Mouse (Mus musculus) right cerebral cortex, adult 18-20 months (tissue): ENCODE data around the gene Ctdsp2.
A peak's percentile ranks its signal among the peaks of the same experiment; 100 is the strongest.

Source experiments
- DNase-seq: peaks from one replicate; pipeline ENCODE4 v3.0.0; 2022; ENCODE audit warnings: mixed read lengths

Gene Ctdsp2

DNA sequence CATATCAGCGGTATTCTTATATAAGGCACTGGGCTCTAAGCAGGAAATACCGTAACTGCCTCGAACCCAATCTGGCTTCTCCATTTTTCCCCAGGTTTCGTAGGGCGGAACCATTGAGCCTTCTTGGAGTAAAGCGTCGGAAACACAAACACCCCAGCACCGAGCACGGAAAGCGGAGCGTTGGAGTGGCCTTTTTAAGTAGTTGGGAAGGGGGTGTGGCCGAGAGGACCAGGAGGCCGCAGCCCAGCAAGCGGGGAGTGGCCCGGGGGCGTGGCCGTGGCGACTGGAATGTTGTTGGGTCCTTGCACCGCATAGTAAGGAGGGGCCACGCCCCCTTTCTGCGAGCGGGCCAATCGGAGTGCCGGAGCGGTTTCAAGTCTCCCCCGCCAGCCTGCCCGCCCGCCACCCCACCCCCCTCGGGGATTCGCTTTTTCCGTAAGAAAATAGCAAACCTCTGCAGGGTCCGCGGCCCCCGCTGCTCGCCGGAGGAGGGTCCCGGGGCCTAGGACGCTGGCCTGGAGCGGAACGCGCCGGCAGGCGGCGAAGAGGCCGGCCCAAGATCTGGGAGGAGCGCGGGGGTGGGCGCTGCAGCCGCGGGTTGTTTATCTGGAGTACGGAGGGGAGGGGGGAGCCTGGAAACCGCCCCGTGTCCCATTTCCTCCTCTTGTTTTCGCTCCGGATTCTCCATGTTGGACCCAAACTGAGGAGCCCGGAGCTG lies at the start of gene Ctdsp2:
Ctdsp2 (plus strand) TSS at position 441 of the 718 bp plus-strand sequence.
- peak; percentile 100 for DNase-seq

DNA sequence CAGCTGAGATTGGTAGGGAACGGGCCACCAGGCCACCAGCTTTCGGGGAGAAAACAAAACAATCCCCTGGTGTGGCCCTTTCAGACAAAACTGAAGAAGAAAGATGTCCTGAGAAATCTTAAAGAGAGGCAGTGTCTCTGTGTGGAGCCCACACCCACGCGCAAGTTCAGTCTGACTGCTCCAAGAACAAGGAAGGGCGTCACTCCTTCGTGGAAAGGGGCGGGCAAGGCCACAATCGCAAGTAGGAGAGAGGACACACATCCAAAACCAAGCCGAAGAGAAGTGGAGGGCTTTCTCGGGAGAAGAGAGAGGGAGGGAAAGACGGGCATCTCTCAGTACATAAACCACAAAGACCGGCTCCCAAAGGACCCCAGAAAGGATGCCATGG lies 49.7 kb upstream of the Ctdsp2 start:
- peak; percentile 69 for DNase-seq

DNA sequence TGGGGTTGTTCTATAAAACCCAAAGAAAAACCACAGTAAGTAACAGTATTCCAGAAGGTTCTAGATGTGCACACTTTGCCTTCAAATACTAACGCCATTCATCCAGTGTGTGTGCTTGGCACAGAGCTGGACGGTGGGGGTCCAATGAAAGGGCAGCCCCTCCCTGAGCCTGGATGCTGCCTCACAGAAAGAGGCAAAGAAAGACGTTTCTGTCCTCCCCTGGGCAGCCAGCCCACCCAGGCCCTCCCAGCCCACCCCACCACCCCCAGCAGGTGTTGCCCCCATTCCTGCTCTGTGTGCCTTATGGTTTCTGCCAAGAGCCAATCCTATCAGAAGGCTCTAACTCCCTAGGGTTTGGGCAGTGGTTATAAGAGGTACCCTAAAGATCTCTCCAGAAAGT lies 49.0 kb upstream of the Ctdsp2 start:
- DNase-seq = no peak

DNA sequence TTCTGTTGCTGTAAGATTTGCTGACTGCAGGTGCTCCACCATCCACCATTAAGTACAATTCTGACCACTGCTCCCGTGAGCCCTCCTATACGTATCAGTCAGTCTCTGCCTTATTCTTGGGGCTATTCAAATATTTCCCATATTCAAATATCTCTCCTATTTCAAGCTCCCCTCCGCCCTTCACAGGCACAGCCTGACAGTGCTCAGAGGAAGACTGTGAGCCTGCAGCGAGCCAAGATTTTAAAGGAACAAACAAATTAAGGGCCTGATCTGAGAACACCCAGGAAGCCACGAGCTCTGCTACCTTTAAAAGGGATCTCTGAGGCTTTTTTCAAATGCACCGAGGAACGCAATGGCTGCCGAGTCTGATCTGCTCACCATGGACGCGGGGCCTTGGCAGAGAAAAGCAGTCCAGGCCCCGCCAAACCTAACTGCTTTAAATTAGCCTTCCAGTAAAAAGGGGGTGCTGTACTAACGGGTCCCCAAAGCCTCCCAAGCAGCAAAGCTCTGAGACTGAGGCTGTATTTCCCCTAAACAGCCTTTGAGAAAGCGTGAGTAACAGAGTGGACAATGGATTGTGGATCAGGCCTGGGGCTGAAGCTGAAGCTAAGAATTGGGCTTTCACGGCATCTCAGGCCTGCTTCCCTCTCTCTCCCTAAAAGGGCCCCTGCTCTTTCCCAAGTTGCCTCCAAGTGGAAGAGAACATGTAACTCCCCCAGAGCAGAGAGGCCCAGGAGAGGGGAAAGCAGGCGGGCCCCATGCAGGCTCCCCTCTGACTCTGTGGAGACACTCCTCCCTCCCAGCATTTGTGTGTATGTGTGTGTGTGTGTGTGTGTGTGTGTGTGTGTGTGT lies 48.0 kb upstream of the Ctdsp2 start:
- DNase-seq = no peak

DNA sequence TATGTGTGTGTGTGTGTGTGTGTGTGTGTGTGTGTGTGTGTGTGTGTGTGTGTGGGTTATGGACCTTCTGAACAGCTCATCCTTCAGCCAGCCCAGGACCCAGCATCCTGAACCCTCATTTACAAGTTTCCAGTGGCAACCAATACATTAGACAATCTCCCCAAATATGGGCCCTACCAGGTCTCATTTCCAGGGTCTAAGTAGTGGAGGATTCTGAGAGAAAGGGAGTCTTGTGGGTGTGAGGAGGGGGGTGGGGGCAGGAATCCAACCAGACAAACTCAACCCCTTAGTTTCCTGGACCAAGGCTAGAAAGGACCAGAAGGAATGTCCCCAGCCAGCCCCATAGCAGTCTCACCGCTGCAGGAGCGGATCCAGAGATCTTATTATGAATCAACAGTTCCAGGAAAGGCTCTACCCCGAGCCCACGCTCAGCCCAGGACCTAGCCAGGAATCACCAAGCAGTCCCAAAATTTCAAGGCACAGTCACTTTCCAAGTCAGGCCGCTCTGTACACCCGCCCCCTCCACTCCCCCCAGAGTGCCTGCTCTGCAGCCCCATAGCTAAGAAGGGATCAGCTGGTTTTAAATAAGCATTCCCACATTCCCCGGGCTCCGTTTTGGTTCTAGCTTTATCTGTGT lies 47.3 kb upstream of the Ctdsp2 start:
- peak; percentile 76 for DNase-seq

DNA sequence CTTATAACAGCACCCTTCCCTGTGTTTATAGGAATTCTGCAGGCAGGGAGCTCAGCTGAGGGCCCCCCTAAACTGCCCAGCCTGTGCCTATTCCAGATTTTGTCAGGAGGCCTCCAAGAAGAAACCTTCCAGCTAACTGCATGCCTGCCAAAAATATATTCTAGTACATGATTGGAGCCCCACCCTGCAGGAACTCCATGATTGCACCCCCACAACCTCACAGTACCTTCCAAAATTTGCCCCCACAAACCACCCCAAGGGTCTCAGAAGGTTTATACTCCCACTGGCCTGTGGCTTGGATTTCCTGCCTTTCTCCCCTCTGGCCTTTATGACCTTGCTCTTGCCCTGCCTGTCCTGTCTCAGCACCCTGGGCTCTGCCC lies 46.8 kb upstream of the Ctdsp2 start:
- DNase-seq = no peak

DNA sequence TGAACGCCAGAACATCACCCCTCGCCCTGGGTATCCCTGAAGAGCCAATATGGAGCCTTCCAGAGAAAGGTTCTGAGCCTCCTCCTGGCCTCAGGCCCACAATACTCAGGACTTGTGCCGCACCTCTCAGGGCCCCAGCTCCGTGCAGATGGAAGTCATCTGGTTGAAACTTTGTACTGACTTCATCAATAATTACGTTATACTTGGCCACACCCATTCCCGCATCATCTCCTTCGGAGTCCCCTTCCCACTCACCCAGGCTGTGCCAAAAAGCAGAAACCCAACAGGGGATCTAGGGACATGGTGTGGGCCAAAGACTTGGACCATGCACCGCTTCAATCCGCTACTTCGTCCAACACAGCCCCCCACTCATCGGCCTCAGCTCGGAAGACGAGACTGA lies 44.0 kb upstream of the Ctdsp2 start:
- DNase-seq = no peak

DNA sequence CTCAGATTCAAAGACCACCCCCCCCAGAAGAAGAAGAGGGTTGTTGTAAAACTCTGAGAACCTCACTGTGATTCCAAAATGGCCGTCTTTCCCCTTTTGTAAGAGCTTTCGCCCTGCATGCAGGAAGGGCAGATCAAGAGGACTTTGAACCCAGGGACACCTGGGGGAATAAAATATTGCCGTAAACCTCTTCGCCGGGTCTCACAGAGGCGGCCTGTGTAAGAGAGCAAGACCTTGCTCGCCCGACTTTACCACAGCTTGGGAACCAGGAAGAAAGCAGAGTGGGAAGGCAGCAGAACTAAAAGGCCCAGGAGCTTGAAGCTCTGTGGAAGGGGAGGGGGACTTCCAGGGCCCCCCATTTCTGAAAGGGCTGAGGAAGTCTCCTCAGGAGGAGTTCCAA lies 43.4 kb upstream of the Ctdsp2 start:
- no peak for DNase-seq

DNA sequence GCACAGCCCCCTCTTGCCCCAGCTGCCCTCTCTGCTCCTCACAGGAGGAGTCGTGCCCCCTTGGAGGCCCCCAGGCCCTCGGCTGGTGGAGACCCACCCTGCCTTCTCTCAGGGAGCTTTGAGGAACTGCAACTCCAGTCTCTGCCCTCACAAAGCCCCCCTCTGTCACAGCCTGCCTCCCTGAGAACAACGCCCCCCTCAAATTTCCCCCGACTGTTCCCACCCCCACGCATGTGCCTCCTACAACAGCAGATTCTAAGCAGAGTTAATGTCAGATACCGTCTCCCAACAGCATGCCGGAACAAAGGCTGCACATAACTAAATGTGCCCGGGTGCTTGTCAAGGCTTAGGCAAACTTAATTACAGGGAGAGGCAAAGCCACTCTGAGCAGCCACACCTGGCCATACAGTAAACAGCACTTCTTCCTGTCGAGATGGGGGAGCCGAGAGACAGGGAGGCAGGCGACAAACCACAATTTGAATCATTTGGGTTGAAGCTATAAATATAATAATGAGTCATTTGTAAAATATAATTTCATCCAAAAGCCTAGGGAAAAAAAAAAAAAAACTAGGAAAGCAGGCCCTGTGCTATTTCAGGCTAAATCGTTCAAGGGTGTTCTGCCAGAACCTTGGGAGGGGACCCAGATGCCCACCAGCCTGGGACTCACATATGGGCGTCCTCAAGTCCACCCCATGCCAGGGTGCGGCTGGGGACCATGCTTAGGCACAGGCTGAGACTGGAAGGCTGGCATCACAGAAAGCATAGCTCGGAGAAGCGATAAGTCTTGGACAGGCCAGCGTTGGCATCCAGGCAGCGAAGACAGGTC lies 42.7 kb upstream of the Ctdsp2 start:
- DNase-seq = peak; percentile 72

DNA sequence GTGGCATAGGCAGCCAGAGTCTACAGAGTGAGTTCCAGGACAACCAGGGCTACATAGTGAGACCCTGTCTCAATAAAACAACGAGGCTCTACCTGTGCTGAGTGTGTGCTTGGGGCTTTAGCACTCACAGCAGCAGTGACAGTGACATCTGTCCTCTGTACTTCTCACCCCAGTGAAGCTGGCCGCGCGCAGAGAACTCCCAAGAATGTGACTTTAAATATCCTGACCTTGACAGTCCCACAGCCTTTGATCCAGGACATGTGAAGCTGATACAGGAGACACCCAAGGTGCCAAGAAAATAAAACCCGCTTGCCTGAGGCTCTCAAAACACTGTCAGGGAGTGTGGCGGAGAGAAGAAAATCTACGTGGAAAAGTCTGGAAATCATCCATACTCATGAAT lies 37.6 kb upstream of the Ctdsp2 start:
- DNase-seq = no peak

DNA sequence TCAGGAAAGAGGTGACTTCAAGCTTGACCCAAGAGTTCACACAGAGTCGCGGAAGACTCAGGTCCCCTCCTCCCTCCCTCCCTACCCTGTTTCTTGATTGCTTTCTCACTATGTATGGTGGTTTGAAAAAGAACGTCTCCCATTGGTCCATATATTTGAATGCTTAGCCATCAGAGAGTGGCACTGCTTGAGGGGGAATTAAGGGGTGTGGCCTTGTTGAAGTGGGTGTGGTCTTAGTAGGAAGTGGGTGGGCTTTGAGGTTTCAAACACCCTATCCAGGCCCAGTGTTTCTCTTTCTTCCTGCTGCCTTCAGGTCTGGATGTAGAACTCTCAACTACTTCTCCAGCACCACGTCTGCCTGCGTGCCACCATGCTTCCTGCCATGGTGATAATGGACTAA lies 33.0 kb upstream of the Ctdsp2 start:
- no peak for DNase-seq

DNA sequence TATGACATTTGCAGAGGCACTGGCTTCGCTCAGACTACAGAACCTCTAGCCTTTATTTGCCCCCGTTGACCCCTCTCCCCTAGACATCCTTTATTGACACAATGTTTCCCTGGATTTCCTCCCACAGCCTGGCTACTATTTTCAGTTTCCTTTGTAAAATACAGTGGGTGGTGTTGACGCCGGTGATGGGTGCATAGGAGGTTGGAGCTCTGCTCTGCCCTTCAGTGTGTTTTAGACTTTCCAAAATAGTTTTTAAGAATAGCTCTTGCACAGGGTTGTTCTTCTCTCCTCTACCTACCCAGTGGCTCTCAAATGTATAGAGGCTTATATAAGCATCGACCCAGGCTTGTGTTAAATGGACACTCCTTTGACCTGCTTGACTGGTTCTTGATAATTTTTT lies 28.7 kb upstream of the Ctdsp2 start:
- no peak for DNase-seq

DNA sequence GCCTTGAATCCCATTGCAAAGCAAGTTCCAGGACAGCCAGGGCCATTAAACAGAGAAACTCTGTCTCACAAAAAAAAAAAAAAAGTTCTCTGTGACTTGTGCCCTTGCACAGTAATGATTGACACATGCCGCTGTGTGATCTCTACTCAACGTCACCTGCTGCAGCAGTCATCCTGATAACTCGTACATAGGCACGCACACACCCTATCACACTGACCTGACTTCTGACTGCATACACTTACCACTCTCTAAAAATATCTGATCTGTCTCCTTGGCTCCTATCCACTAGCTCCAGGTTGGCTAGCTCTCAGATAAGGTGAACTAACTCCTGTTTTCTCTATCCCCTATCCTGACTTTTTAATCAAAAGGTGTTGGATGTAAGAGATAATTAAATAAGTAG lies 27.9 kb upstream of the Ctdsp2 start:
- no peak for DNase-seq

DNA sequence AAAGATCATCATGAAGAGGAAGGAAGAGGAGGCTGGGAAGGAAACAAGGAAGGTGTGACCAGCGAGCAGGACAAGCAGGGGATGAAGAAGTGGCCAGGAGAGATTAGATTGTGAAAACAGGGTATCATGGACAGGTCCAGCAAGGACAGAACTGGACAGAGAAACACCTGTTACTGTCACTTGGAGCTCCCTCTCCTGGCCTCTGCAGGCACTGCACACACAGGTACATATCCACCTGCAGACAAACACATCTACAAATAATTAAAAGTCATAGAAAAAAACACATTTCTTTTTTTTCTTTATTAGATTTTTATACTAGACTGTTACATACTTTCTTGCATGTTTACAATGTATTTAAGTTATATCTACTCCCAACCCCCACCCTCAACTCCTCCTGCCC lies 26.1 kb upstream of the Ctdsp2 start:
- no peak for DNase-seq

DNA sequence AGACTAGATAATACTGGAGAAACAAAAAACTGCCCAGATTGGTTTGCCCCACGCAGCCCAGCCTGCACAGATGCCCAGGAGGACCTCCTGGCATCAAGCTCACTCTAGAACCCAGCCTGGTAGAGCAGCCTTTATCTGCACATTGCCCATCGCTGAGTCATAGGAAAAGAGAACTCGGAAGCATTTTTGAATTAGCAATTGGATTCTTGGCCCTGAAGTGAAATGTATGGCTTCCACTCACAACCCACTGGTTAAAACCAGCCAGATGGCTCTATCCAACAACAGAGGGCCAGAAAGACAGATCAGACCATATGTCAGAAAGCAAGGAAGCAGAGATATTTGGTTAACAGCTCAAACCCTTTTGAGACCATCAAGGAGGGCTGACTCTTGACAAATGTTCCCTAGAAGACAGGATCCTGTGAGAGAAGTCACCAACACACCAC lies 25.5 kb upstream of the Ctdsp2 start:
- peak; percentile 78 for DNase-seq

DNA sequence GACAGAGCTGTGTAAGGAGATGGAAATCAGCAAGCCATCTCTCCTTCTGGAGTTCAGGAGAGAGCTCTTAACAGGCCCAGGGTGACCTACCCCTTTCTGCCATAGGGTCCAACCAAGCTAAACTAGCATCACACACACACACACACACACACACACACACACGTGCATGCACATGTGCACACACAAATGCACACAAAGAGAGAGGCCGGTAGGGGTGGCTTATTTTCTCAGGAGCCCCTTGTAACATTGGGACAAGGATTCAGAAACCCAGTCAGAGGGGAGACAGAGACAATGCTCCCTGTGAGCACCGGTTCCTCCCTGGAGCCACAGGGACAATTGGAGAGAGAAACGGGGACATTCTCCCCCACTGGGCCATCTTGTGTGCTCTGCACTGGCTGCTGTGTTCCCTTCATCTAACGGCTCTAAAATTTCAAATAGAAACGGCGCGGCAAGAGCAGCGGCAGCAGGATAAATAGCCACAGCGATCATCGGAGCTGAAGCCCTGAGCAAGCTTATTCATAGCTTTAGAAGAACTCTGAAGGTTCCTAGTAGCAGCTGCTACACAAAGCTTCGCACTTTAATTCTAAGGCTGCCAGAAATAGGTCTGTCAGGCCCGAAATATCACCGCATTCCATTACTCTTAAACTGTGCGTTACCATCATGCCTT lies 21.7 kb upstream of the Ctdsp2 start:
- peak; percentile 71 for DNase-seq

DNA sequence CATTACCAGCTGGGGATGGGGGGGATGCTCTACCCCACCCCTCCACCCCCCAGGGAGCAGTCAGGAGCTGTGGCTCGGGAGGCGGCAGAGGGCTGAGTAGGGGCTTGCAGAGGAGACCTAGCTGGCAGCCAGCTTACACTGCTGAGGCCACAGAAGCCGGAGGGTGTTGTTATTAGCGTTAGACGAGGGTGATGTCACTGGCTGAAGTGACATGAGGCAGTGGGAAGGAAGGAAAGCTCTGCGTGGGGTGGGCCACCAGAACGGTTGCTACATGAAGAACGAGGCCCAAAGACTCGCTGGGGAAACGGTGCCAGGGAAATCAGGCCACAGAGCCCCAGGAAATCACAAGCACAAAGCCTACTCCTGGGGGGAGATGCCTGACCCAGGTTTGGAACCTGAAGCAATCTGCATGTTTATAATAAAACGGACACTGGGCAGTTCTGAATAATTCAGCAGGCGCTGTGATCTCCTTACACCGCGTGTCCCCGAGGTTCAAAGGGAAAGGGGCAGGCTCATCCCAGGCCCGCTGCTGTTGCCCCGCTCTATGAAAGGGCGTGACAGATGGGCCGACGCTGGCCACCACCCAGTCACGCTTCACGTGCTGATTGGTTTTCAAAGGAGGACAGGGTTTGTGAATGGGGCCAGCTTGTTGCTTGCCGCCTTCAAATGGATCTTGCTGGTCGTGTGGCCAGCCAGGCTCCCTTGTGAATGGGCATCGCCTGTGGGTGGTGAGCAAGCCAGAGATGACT lies 21.0 kb upstream of the Ctdsp2 start:
- DNase-seq = peak; percentile 61

DNA sequence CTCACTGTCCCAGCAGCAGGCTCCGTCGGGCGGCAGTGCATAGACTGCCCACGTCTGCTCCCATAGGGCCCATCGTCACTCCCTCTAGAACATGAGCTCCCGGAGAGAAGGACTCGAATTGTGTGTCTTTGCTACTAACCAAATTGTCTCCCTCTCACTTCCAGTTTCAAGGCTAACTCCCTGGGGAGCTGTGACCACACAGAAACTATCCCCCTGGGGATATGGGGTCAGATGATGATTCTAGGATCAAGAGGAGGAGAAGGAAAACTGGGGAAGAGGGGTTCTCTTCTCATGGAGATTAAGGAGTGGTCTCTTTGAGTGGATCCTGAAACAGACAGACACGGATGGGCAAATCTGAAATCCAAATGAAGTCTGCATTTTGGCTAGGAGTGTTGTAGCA lies 18.0 kb upstream of the Ctdsp2 start:
- no peak for DNase-seq

DNA sequence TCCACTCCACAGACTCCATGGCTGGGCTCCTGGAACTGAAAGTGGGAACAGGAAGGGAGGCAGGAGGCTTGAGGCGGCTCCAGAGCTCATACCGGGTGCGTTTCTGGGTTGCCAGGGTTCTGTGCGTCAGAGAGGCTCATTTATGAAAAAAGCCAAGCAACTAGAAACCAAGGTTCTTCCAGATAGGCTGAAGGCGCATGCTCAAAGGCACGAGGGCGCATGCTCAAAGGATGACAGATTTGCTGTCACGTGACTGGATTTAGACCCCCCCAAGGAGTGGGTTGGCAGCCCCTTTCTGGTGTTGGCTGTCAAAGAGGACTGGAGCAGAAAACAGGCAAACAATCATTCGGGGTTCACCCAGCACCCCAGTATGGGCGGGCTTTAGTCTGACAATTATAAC lies 16.8 kb upstream of the Ctdsp2 start:
- DNase-seq = no peak

DNA sequence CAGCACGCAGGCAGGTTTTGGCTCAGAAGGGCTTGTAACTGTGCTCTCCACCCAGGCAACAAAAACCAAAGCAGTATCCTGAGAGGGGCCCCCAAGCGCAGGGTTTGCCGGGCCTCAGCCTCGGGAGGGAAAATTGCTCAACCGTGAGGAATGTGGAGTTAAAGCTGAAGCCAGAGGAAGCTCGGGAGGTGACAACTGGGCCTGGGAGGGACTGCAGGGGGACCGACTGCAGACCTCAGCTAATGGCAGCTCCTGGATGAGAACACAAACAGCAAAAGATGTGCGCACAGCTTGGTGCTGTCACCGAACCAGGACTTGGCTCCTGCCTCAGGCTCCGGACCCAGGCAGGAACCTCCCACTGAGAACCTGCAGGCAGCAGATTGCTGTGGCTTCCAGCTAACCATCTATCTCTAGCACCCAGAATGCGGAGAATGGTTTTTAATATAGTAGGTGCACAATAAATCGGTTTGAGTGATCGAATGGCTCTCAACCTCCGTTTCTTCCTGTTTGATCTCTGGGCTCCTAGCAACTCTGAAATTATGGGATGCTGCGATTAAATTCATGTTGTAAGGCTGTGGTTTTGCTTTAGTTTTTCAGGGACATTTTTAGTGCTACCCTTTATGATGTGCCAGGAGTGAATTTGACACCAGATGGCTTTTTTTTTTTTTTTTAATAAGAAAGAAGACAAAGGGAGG lies 16.1 kb upstream of the Ctdsp2 start:
- DNase-seq = no peak

DNA sequence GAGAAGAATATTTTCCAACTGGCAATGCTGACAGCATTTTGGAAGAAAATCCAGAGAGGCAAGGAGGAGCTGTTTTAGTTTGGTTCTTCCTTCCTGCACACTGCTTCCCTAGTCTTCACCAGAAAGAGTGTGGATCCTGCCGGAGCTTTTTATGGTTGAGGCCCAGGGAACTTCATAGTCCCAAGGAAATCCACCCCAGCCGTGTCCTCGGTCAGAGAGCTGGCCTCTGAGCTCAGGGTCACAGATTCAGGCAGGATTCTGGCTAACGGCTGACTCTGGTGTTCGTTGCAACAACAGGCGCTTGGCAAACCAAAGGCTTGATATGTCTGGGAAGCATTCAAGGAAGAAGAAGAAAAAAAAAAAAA lies 15.6 kb upstream of the Ctdsp2 start:
- no peak for DNase-seq
